Mouse (Mus musculus) spleen, adult 2 months (tissue): Measurements from ENCODE around the gene Ptprh.
"Not testable (repeated sequence)": the region's sequence is repeated elsewhere in the genome, so short reads cannot be mapped to it uniquely, and the experiment has no call there.

ENCODE experiments used
- CTCF ChIP-seq: fragments of 200-500 bp; IDR thresholded peaks from 2 replicates; pipeline ENCODE4 v1.5.1; 2011; ENCODE audit warnings: mild to moderate bottlenecking, inconsistent platforms; ENCODE audit not compliant: insufficient read depth, insufficient read length, insufficient replicate concordance; ENCODE audit errors: extremely low read depth
- POLR2A ChIP-seq: fragments of 200-500 bp; IDR thresholded peaks from 2 replicates; pipeline ENCODE4 v1.6.1; 2011; ENCODE audit warnings: low read depth, low read length, inconsistent platforms

GRCm38 (mm10) chr7:4597046-4597445 is 6.8 kb downstream of the Ptprh start:
- not testable (repeated sequence) for TF ChIP-seq CTCF, POLR2A
